Mouse (Mus musculus): ENCODE measurements around the gene Tyk2.

DNA sequence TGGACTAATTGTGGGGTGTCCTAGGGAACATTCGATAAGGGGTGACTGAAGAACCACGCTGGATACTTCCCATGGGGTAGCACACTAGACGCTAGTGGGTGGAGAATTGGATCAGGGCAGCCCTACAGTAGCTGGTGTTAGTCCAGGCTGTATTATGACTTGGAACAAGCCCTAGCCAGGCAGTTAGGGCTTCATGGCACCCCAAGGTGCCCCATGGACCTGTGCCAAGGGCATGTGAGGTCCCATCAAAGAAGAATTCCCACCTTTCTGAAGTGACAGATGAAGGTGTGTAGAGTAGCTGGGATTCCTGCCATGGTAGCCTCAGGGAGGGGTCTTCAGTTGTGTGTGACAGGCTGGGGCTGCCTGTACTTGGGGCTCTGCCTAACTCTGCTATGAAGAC lies 35.5 kb upstream of the Tyk2 start:
- TF ChIP-seq POLR2A (IDR thresholded peaks at IDR 0.05; ENCODE audit: insufficient read depth, low read length) (no peak), CTCF (IDR thresholded peaks at IDR 0.05; ENCODE audit: low read depth, low read length) (no peak)

All from ES-Bruce4 (cell line).